Mouse (Mus musculus) forebrain, embryonic 13.5 days (tissue): ENCODE results near the gene Cnot6. TPM values are rescaled to one million over a fixed set of nuclear protein-coding genes. Genes with fewer than 3 reads are reported as not detected.

ENCODE experiments used
- ATAC-seq: fragments of 200-750 bp; cut with Nextera tagmentation; 2 replicates; pipeline ENCODE4 v1.8.0; 2017
- H3K27ac ChIP-seq: fragments of 300-500 bp; sonication (generic); 2 replicates; pipeline ENCODE4 v1.5.1; 2015; ENCODE audit warnings: inconsistent platforms, mild to moderate bottlenecking, moderate library complexity
- H3K27me3 ChIP-seq: fragments of 300-500 bp; sonication (generic); 2 replicates; pipeline ENCODE4 v1.6.1; 2015; ENCODE audit warnings: mild to moderate bottlenecking, inconsistent platforms
- H3K36me3 ChIP-seq: fragments of 300-500 bp; sonication (generic); 2 replicates; pipeline ENCODE4 v1.6.1; 2015; ENCODE audit warnings: mild to moderate bottlenecking, inconsistent platforms; ENCODE audit not compliant: poor library complexity, severe bottlenecking
- H3K4me1 ChIP-seq: fragments of 300-500 bp; sonication (generic); 2 replicates; pipeline ENCODE4 v1.6.1; 2015; ENCODE audit warnings: inconsistent platforms
- H3K4me2 ChIP-seq: fragments of 300-500 bp; sonication (generic); 2 replicates; pipeline ENCODE4 v1.6.1; 2015; ENCODE audit warnings: inconsistent platforms, mild to moderate bottlenecking, moderate library complexity
- H3K4me3 ChIP-seq: fragments of 300-500 bp; sonication (generic); 2 replicates; pipeline ENCODE4 v1.5.1; 2015; ENCODE audit warnings: mild to moderate bottlenecking, inconsistent platforms
- H3K9ac ChIP-seq: fragments of 300-500 bp; sonication (generic); 2 replicates; pipeline ENCODE4 v1.6.1; 2015; ENCODE audit warnings: mild to moderate bottlenecking, inconsistent platforms
- H3K9me3 ChIP-seq: fragments of 300-500 bp; sonication (generic); replicated peaks from 2 replicates; pipeline ENCODE4 v1.6.1; 2016; ENCODE audit warnings: inconsistent platforms
- whole genome bisulfite sequencing: fragments of 180-500 bp; shearing (Covaris S2); methylation state at CpG from one replicate; pipeline ENCODE4 v1.1.7; 2015; 5-methylcytosine and 5-hydroxymethylcytosine counted together
- polyA plus RNA-seq: library from polyadenylated mRNA; unstranded; fragments of >200 nt; fragmentation: Nextera tagmentation; extraction: Ambion mirVana; gene quantifications from 2 replicates; pipeline ENCODE4 v1.2.1, GENCODE M21; 2015

Cnot6 gene
- polyA plus RNA-seq, 1 experiment from 2014 or later: 71.4 TPM

GRCm38 (mm10) chr11:49734771-49735170 lies 22.2 kb upstream of the Cnot6 start:
- 87% methylated on average over 11 of the region's 11 CpGs for WGBS
- Histone ChIP-seq H3K4me1 (peaks cover 15% of the 10 kb centered on the region), H3K9me3 (no peaks in the 10 kb centered on the region), H3K27ac (no peak overlapping the region), H3K4me3 (no peak overlapping the region), H3K4me2 (no peak overlapping the region), H3K36me3 (no peaks in the 10 kb centered on the region), H3K27me3 (no peaks in the 10 kb centered on the region), H3K9ac (no peak overlapping the region)
- ATAC-seq: no peak

GRCm38 (mm10) chr11:49730275-49730948 lies 17.9 kb upstream of the Cnot6 start:
- H3K36me3 ChIP-seq: no peaks in the 10 kb centered on the region
- no peak overlapping the region for H3K27ac ChIP-seq
- no peak overlapping the region for H3K9ac ChIP-seq
- H3K9me3 ChIP-seq: no peaks in the 10 kb centered on the region
- no peak overlapping the region for H3K4me3 ChIP-seq
- no peaks in the 10 kb centered on the region for H3K27me3 ChIP-seq
- H3K4me1 ChIP-seq: no peaks in the 10 kb centered on the region
- no peak overlapping the region for H3K4me2 ChIP-seq
- 90% methylated on average over 5 of the region's 5 CpGs for WGBS
- ATAC-seq: no peak

DNA sequence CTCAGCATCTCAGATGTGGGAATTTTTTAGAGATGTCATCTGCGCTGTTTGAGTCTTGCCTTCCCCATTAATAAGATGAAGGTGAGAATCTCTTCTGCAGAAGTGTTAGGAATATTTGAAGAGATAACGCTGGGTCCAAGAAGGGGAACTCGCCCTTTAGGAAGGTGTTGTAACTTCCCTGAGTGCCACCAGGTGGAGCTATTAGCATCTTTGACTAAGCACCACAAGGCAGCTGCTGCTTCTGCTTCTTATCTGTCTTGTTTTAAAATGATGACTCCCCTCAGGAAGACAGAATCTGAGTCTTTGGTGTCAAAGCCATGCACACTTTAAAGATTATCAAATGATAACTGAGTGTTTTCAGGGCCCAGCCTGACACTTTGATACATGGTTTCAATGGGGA lies 15.4 kb upstream of the Cnot6 start:
- Histone ChIP-seq H3K36me3 (no peaks in the 10 kb centered on the region), H3K27me3 (no peaks in the 10 kb centered on the region), H3K4me2 (no peak overlapping the region), H3K4me3 (no peak overlapping the region), H3K9me3 (no peaks in the 10 kb centered on the region), H3K27ac (no peak overlapping the region), H3K9ac (no peak overlapping the region), H3K4me1 (no peaks in the 10 kb centered on the region)
- peak; percentile 71; the same call in 1 of the 2 replicates for ATAC-seq
- WGBS: 16% methylated on average over 3 of the region's 3 CpGs

DNA sequence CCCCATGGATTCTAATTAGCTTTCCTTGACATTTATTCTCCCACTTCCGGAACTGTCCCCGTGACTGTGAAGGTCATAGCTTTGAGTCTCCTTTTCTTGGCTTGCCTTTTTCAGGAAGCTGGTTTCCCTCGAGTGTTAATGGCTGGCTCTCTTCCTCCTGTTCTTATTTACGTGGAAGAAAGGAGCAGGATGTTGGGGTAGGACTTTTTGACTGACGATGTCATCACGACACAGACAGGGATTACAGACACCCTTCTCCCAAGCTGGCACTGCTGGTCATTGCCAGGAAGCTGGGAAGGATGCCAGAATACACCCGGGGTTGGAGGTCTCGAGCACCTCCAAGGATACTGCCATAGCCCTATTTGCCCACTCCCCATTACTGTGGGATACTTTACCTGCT lies 14.3 kb upstream of the Cnot6 start:
- no peak overlapping the region for H3K4me3 ChIP-seq
- H3K36me3 ChIP-seq: no peaks in the 10 kb centered on the region
- H3K4me2 ChIP-seq: no peak overlapping the region
- 71% methylated on average over 8 of the region's 8 CpGs for WGBS
- H3K9ac ChIP-seq: no peak overlapping the region
- no peak overlapping the region for H3K27ac ChIP-seq
- no peak for ATAC-seq
- no peaks in the 10 kb centered on the region for H3K27me3 ChIP-seq
- H3K4me1 ChIP-seq: no peaks in the 10 kb centered on the region
- H3K9me3 ChIP-seq: no peaks in the 10 kb centered on the region

GRCm38 (mm10) chr11:49724676-49725075 lies 12.2 kb upstream of the Cnot6 start:
- no peaks in the 10 kb centered on the region for H3K4me1 ChIP-seq
- H3K36me3 ChIP-seq: no peaks in the 10 kb centered on the region
- no peak for ATAC-seq
- H3K4me2 ChIP-seq: no peak overlapping the region
- H3K9ac ChIP-seq: no peak overlapping the region
- H3K9me3 ChIP-seq: no peaks in the 10 kb centered on the region
- no peak overlapping the region for H3K4me3 ChIP-seq
- H3K27me3 ChIP-seq: no peaks in the 10 kb centered on the region
- WGBS: 64% methylated on average over 2 of the region's 2 CpGs
- no peak overlapping the region for H3K27ac ChIP-seq

- Histone ChIP-seq H3K27me3 (no peaks in the 10 kb centered on the region), H3K27ac (no peak overlapping the region), H3K36me3 (no peaks in the 10 kb centered on the region), H3K4me2 (no peak overlapping the region), H3K9ac (no peak overlapping the region), H3K4me1 (no peaks in the 10 kb centered on the region), H3K9me3 (no peaks in the 10 kb centered on the region), H3K4me3 (no peak overlapping the region)
- ATAC-seq: no peak
- 48% methylated on average over 2 of the region's 2 CpGs for WGBS
Observed at GRCm38 (mm10) chr11:49723281-49723680, 10.8 kb upstream of the Cnot6 start.

- Histone ChIP-seq H3K27me3 (no peaks in the 10 kb centered on the region), H3K9ac (no peak overlapping the region), H3K27ac (no peak overlapping the region), H3K9me3 (no peaks in the 10 kb centered on the region), H3K4me1 (no peaks in the 10 kb centered on the region), H3K4me3 (no peak overlapping the region), H3K36me3 (no peaks in the 10 kb centered on the region), H3K4me2 (no peak overlapping the region)
- no peak for ATAC-seq
- WGBS: 60% methylated on average over 6 of the region's 6 CpGs
Observed at GRCm38 (mm10) chr11:49722692-49723091, 10.2 kb upstream of the Cnot6 start.

DNA sequence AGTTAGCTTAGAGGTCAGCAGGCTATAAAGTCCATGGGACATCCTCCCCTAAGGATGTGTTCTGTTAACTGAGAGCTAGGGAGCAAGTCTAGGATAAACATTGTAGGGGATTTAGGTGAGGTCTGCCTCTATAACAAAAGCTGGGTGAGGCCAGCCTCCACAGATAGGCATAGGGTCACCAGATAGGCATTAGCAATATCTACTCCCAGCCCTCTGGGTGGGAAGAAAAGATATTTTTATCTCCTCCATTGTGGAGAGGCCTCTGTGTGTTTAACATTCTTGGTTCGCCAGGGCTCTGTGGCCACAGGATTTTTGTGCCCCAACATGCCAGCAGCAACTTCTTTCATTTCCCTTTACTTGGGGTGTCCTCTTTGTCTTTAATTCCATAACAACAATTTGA lies 8.8 kb upstream of the Cnot6 start:
- Histone ChIP-seq H3K27ac (no peak overlapping the region), H3K36me3 (no peaks in the 10 kb centered on the region), H3K9me3 (no peaks in the 10 kb centered on the region), H3K4me3 (no peak overlapping the region), H3K4me2 (no peak overlapping the region), H3K27me3 (no peaks in the 10 kb centered on the region), H3K4me1 (no peaks in the 10 kb centered on the region), H3K9ac (no peak overlapping the region)
- no peak for ATAC-seq
- 89% methylated on average over 1 of the region's 1 CpGs for WGBS

GRCm38 (mm10) chr11:49719466-49720151 lies 7.1 kb upstream of the Cnot6 start:
- no peaks in the 10 kb centered on the region for H3K27me3 ChIP-seq
- ATAC-seq: no peak
- H3K36me3 ChIP-seq: no peaks in the 10 kb centered on the region
- no peak overlapping the region for H3K9ac ChIP-seq
- no peak overlapping the region for H3K4me3 ChIP-seq
- H3K4me2 ChIP-seq: no peak overlapping the region
- 90% methylated on average over 8 of the region's 8 CpGs for whole genome bisulfite sequencing
- no peaks in the 10 kb centered on the region for H3K4me1 ChIP-seq
- no peak overlapping the region for H3K27ac ChIP-seq
- no peaks in the 10 kb centered on the region for H3K9me3 ChIP-seq

DNA sequence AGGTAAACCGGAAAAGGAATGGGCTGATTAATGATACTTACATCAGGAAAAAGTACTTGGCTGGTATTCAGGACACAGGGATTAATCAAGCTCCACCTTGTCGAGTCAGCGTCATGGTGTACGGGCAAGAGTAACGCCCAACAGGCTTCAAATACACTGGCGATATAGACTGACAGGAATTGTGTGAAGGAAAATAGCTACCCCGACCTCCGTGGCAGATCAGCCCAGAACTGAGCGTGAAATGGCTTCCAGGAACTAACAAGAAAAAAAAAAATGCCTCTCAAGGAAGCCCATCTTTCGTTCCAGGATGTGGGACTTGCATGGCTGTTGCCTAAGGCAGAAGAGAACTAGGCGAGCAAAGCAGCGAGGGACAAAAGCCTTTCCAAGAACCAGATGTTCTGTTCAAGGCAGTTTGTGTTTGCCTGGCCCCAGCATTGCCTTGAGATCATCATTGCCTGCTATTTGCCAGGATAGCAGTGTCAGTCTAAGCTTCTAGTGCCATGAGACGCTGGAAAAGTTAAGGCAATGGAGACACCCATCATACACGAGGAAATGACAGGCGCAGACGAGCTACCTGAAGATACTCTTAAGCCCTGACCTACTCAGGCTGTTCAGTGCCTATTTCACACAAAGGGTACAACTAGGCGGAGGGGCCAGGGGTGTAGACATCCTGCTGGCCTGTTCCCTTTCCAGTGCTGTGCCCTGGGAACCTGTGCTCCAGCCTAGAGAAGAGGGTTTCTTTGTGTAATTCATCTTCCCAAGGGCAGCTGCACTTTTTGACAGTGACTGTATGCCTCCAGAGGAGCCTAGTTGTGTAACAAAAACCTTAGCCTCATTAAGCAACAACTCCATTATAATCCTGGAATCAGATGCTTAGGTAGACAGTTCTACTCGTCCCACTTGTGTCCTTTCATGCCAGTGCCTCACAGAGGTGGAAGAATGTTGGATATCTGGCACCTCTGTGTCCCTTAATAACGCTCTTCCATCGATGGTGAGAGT lies 1.1 kb upstream of the Cnot6 start:
- peak; percentile 13; the same call in 1 of the 2 replicates for ATAC-seq
- peak overlapping the region; percentile 68 for H3K4me2 ChIP-seq
- WGBS: 34% methylated on average over 20 of the region's 20 CpGs
- no peaks in the 10 kb centered on the region for H3K9me3 ChIP-seq
- no peaks in the 10 kb centered on the region for H3K27me3 ChIP-seq
- H3K4me3 ChIP-seq: peak overlapping the region; percentile 93
- H3K9ac ChIP-seq: peak overlapping the region; percentile 56
- peak overlapping the region; percentile 59 for H3K27ac ChIP-seq
- H3K4me1 ChIP-seq: peaks cover 40% of the 10 kb centered on the region
- H3K36me3 ChIP-seq: no peaks in the 10 kb centered on the region

- peak overlapping the region; percentile 93 for H3K27ac ChIP-seq
- peak; percentile 79 for ATAC-seq
- peaks cover 42% of the 10 kb centered on the region for H3K4me1 ChIP-seq
- peak overlapping the region; percentile 73 for H3K4me2 ChIP-seq
- no peaks in the 10 kb centered on the region for H3K27me3 ChIP-seq
- peaks cover 4% of the 10 kb centered on the region for H3K36me3 ChIP-seq
- H3K4me3 ChIP-seq: peak overlapping the region; percentile 93
- under 1% methylated on average over 50 of the region's 70 CpGs for WGBS
- H3K9ac ChIP-seq: peak overlapping the region; percentile 99
- no peaks in the 10 kb centered on the region for H3K9me3 ChIP-seq
Observed at GRCm38 (mm10) chr11:49711981-49712554, 455 bp downstream of the Cnot6 start.
